Mouse (Mus musculus) intestine, postnatal 0 days (tissue): ENCODE results near the gene Gm11627. TPM values are rescaled to one million over a fixed set of nuclear protein-coding genes. Genes with fewer than 3 reads are reported as not detected.
"Not testable (repeated sequence)": the region's sequence is repeated elsewhere in the genome, so short reads cannot be mapped to it uniquely, and the experiment has no call there.

Experiments used
- ATAC-seq: fragments of 200-750 bp; cut with Nextera tagmentation; 2 replicates; pipeline ENCODE4 v1.8.0; 2017; ENCODE audit warnings: mild to moderate bottlenecking, moderate TSS enrichment, moderate library complexity
- H3K27ac ChIP-seq: fragments of 300-500 bp; sonication (generic); 2 replicates; pipeline ENCODE4 v1.5.1; 2014; ENCODE audit warnings: mild to moderate bottlenecking, low read depth, low read length, moderate library complexity
- H3K27me3 ChIP-seq: fragments of 300-500 bp; sonication (generic); replicated peaks from 2 replicates; pipeline ENCODE4 v1.6.1; 2014; ENCODE audit warnings: low read length, mixed read lengths; ENCODE audit not compliant: control insufficient read depth, insufficient read depth
- H3K36me3 ChIP-seq: fragments of 300-500 bp; sonication (generic); 2 replicates; pipeline ENCODE4 v1.6.1; 2014; ENCODE audit warnings: mild to moderate bottlenecking, moderate library complexity; ENCODE audit not compliant: control insufficient read depth, insufficient read depth
- H3K4me1 ChIP-seq: fragments of 300-500 bp; sonication (generic); replicated peaks from 2 replicates; pipeline ENCODE4 v1.6.1; 2014; ENCODE audit warnings: antibody characterized with exemption, low read length, mixed read lengths; ENCODE audit not compliant: control insufficient read depth, insufficient read depth
- H3K4me2 ChIP-seq: fragments of 300-500 bp; sonication (generic); replicated peaks from 2 replicates; pipeline ENCODE4 v1.6.1; 2014; ENCODE audit warnings: low read depth, mild to moderate bottlenecking, moderate library complexity
- H3K4me3 ChIP-seq: fragments of 300-500 bp; sonication (generic); 2 replicates; pipeline ENCODE4 v1.5.1; 2014; ENCODE audit warnings: low read depth, low read length
- H3K9ac ChIP-seq: fragments of 300-500 bp; sonication (generic); 2 replicates; pipeline ENCODE4 v1.6.1; 2014; ENCODE audit warnings: mild to moderate bottlenecking, low read depth, low read length
- H3K9me3 ChIP-seq: fragments of 300-500 bp; sonication (generic); 2 replicates; pipeline ENCODE4 v1.6.1; 2016; ENCODE audit warnings: mixed run types; ENCODE audit not compliant: control insufficient read depth
- CTCF ChIP-seq: sonication (generic); IDR thresholded peaks from 2 replicates; pipeline ENCODE4 v1.5.1; 2016; ENCODE audit warnings: low read depth, mild to moderate bottlenecking, control low read depth, antibody characterized with exemption, moderate library complexity
- WGBS: fragments of 180-500 bp; shearing (Covaris S2); extraction: QIAGEN DNeasy Blood & Tissue Kit; methylation state at CpG from one replicate; pipeline ENCODE4 v1.1.7; 2014; 5-methylcytosine and 5-hydroxymethylcytosine counted together
- polyA plus RNA-seq: library from polyadenylated mRNA; unstranded; fragments of >200 nt; fragmentation: Nextera tagmentation; extraction: Ambion mirVana; gene quantifications from 2 replicates; pipeline ENCODE4 v1.2.1, GENCODE M21; 2015

Gm11627 gene
- polyA plus RNA-seq, 1 experiment from 2014 or later, result 11.2 TPM

DNA sequence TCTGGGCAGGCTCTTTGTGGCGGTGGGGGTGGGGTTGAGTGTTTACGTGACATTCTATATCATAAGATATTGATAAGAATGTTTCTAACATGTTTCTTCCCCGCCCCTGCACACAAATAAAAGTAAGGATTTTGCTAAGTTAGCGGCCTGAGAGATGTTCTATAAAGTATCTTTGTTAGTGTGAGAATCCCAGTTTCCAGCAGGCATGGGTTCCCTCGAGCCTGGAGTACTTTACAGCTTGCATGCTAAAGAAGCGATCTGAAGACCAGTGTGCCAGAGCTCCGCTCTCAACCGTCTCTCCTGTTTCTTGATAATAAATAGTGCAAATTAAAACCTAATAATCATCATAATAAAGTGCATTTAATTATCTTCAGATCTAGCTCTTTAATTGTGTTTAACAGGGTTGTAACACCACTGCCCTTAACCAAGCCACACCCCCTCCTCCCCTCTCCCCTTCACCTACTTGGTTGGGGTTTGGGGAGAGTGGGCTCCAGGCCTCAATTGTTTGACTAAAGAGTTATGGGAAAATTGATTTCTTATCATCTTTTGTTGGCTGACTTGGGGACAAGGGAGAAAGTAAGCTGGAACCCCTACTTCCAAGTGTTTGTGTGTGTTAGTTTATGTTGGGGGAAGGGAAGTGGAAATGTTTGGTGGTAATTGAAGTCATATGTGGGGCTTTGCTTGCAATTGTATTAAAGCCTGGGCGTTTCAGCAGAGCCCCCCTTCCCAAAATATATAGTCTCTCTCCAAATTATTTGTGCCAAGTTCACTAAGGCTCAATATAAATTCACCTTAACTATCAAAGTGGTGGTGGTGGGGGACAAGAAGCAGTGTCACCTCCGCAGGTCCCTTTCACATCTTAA is 28.7 kb upstream of the Gm11627 start:
- no peaks in the 10 kb centered on the region for H3K36me3 ChIP-seq
- no peak overlapping the region for H3K27ac ChIP-seq
- no peak for ATAC-seq
- H3K4me1 ChIP-seq, result no peaks in the 10 kb centered on the region
- H3K9me3 ChIP-seq, result no peaks in the 10 kb centered on the region
- peak overlapping the region; percentile 82 for H3K4me2 ChIP-seq
- H3K4me3 ChIP-seq, result peak overlapping the region; percentile 66
- no peak for TF ChIP-seq CTCF
- H3K9ac ChIP-seq, result no peak overlapping the region
- 47% methylated on average over 10 of the region's 10 CpGs for WGBS
- peaks cover 36% of the 10 kb centered on the region for H3K27me3 ChIP-seq

DNA sequence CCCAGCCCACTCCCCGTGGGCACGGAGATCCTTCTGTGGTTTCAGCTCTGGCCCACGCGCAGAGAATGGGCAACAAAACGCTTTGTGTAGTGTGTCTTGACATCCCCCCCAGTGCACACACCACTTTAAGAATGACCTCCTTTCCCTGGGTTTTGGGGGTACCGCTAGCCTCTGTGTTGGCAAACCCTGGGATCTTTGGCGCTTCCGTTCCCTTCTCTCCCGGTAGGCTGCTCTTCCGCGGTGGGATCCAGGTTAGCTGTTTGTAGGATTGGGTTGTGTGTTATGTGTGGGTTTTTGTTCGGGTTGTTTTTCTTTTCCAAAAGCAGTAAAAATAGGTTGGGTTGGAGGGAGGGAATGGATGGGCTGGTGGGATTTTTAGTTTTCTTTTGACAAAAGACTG is 27.9 kb upstream of the Gm11627 start:
- not testable (repeated sequence) for H3K9me3 ChIP-seq, H3K36me3 ChIP-seq, H3K9ac ChIP-seq, H3K4me1 ChIP-seq, H3K27ac ChIP-seq, ATAC-seq
- H3K4me3 ChIP-seq, result peak overlapping the region; percentile 66
- 20% methylated on average over 12 of the region's 12 CpGs for WGBS
- peaks cover 37% of the 10 kb centered on the region for H3K27me3 ChIP-seq
- peak overlapping the region; percentile 82 for H3K4me2 ChIP-seq

DNA sequence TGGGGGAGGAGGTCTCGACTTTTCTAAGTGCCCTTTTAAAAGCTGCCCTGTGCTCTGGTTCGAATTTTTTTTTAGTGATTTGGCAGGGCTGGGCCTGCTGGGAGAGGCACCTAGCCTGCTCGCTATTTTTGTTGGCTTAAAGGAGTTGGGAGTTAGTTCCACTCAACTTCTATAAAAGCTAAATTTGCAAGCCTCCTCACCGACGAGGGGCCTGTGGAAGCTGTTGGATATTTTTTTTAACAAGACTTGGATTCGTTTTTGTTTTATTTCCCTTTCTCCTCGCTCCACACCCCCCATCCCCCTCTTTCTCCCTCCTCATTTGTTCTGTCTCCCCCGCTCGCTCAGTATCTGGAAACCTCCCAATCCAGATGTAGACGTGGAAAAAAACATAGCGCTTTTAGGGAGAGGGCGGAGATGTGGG is 27.5 kb upstream of the Gm11627 start:
- Histone ChIP-seq H3K9me3 (no peaks in the 10 kb centered on the region), H3K9ac (0 out of 2 replicates have a peak overlapping the region, but pooled peaks have one; percentile 4), H3K27ac (no peak overlapping the region), H3K27me3 (peaks cover 37% of the 10 kb centered on the region), H3K36me3 (no peaks in the 10 kb centered on the region), H3K4me1 (no peaks in the 10 kb centered on the region), H3K4me2 (peak overlapping the region; percentile 82), H3K4me3 (peak overlapping the region; percentile 66)
- ATAC-seq, result no peak
- WGBS, result 27% methylated on average over 12 of the region's 12 CpGs
- TF ChIP-seq CTCF, result no peak

DNA sequence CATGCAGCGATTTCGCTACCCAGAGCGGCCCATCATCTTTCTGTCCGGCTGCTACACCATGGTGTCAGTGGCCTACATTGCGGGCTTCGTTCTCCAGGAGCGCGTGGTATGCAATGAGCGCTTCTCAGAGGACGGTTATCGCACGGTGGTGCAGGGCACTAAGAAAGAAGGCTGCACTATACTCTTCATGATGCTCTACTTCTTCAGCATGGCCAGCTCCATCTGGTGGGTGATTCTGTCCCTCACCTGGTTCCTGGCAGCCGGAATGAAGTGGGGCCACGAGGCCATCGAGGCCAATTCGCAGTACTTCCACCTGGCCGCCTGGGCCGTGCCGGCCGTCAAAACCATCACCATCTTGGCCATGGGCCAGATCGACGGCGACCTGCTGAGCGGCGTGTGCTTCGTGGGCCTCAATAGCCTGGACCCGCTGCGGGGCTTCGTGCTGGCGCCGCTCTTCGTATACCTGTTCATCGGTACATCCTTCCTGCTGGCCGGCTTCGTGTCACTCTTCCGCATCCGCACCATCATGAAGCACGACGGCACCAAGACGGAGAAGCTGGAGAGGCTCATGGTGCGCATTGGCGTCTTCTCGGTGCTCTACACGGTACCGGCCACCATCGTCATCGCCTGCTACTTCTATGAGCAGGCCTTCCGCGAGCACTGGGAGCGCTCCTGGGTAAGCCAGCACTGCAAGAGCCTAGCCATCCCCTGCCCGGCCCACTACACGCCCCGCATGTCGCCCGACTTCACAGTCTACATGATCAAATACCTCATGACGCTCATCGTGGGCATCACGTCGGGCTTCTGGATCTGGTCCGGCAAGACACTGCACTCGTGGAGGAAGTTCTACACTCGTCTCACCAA is 26.5 kb upstream of the Gm11627 start:
- Histone ChIP-seq H3K4me3 (peak overlapping the region; percentile 66), H3K9me3 (no peaks in the 10 kb centered on the region), H3K36me3 (no peaks in the 10 kb centered on the region), H3K27ac (no peak overlapping the region), H3K4me1 (no peaks in the 10 kb centered on the region), H3K27me3 (peaks cover 34% of the 10 kb centered on the region), H3K4me2 (peak overlapping the region; percentile 82), H3K9ac (peak overlapping the region; percentile 58)
- peak; percentile 31; the same call in 1 of the 2 replicates for TF ChIP-seq CTCF
- no peak for ATAC-seq
- WGBS, result 9% methylated on average over 62 of the region's 62 CpGs

DNA sequence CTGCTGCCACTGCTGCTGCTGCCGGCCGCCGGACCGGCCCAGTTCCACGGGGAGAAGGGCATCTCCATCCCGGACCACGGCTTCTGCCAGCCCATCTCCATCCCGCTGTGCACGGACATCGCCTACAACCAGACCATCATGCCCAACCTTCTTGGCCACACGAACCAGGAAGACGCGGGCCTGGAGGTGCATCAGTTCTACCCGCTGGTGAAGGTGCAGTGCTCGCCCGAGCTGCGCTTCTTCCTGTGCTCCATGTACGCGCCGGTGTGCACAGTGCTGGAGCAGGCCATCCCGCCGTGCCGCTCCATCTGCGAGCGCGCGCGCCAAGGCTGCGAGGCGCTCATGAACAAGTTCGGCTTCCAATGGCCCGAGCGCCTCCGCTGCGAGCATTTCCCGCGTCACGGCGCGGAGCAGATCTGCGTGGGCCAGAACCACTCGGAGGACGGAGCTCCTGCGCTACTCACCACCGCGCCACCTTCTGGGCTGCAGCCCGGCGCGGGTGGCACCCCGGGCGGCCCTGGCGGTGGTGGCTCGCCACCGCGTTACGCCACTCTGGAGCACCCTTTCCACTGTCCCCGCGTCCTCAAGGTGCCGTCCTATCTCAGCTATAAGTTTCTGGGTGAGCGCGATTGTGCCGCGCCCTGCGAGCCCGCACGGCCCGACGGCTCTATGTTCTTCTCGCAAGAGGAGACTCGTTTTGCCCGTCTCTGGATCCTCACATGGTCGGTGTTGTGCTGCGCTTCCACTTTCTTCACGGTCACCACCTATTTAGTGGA is 25.7 kb upstream of the Gm11627 start:
- Histone ChIP-seq H3K36me3 (no peaks in the 10 kb centered on the region), H3K27me3 (peaks cover 34% of the 10 kb centered on the region), H3K4me1 (no peaks in the 10 kb centered on the region), H3K9me3 (no peaks in the 10 kb centered on the region), H3K9ac (peak overlapping the region; percentile 58), H3K4me3 (peak overlapping the region; percentile 66), H3K27ac (peak overlapping the region; percentile 77), H3K4me2 (peak overlapping the region; percentile 82)
- peak; percentile 49 for TF ChIP-seq CTCF
- peak; percentile 41 for ATAC-seq
- WGBS, result under 1% methylated on average over 74 of the region's 74 CpGs
